Comparison of ENCODE assay signal across 30 mouse cellular contexts in the genomic region with DNA sequence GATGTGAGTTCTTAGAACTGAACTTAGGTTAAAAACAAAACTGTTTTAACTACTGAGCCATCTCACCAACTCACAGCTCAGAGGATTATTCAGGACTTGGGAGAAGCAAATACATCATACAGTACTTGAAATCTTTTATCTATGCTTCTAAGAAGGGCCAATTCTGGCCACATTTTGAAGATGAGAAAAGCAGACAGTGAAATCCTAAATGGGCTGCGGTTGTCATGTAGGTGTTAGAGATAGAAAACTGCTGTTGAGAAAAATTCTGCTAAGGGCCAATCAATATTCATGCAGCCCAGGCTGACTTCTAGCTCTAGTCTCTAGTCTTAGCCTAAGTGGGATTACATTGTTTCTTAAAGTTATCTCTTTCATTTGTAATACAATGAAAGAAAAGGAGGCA. TPM values are rescaled to one million over a fixed set of nuclear protein-coding genes. Genes with fewer than 3 reads are reported as not detected.
DNase-seq lines count a peak whose midpoint lies in the region; ATAC-seq and TF ChIP-seq lines count a peak whose summit lies in the region.
"Had no signal": no experiment of that assay in that cellular context is flagged by ENCODE, and none has a peak within 500 bp of the region (broad histone marks: within the 10 kb centered on the region; RNA-seq: fewer than 3 reads in every experiment).

No protein-coding gene starts in this region.

- 0 out of 2 replicates have a peak, but pooled peaks cover 3% of the 10 kb centered on the region for H3K36me3 ChIP-seq in lung, embryonic 14.5 days (ENCODE audit: insufficient read depth)
- H3K36me3 ChIP-seq in lung, embryonic 16.5 days (ENCODE audit: control insufficient read depth, insufficient read depth, low read length), result peaks cover 4% of the 10 kb centered on the region; the same call in 1 of the 2 replicates
- H3K36me3 ChIP-seq in liver, postnatal 0 days (replicated peaks; ENCODE audit: insufficient read depth, low read length), result no peaks in the 10 kb centered on the region; the same call in 1 of the 2 replicates

- 32% methylated on average over 1 of the region's 1 CpGs for WGBS in lung, embryonic 14.5 days
- 32% methylated on average over 1 of the region's 1 CpGs for WGBS in lung, embryonic 16.5 days
- WGBS in liver, postnatal 0 days (ENCODE audit: insufficient replicate concordance), result 85% methylated on average over 1 of the region's 1 CpGs

- peaks cover 4% of the 10 kb centered on the region; the same call in 1 of the 2 replicates for H3K4me1 ChIP-seq in lung, embryonic 14.5 days (ENCODE audit: insufficient read depth)
- peaks cover 4% of the 10 kb centered on the region; the same call in 1 of the 2 replicates for H3K4me1 ChIP-seq in lung, embryonic 16.5 days (replicated peaks; ENCODE audit: control insufficient read depth, insufficient read depth, low read length)
- no peaks in the 10 kb centered on the region for H3K4me1 ChIP-seq in brown adipose tissue, adult 24 weeks (ENCODE audit: control insufficient read depth, insufficient read depth, insufficient read length, low read length)
- no peaks in the 10 kb centered on the region for H3K4me1 ChIP-seq in liver, postnatal 0 days (ENCODE audit: insufficient read depth)
- H3K4me1 ChIP-seq: embryonic facial prominence, embryonic 15.5 days; forebrain, embryonic 10.5 days; forebrain, embryonic 12.5 days had no signal

- no peaks in the 10 kb centered on the region for H3K9me3 ChIP-seq in lung, embryonic 14.5 days (ENCODE audit: low read depth, low read length)
- no peaks in the 10 kb centered on the region for H3K9me3 ChIP-seq in lung, embryonic 16.5 days (ENCODE audit: control insufficient read depth, low read length)
- no peaks in the 10 kb centered on the region for H3K9me3 ChIP-seq in liver, postnatal 0 days (ENCODE audit: low read length)
- H3K9me3 ChIP-seq: embryonic facial prominence, embryonic 13.5 days; embryonic facial prominence, embryonic 15.5 days; forebrain, embryonic 10.5 days; forebrain, embryonic 12.5 days; G1E had no signal

- peak; percentile 78; the same call in 1 of the 2 replicates for ATAC-seq in lung, embryonic 14.5 days (ENCODE audit: insufficient read depth)
- ATAC-seq in lung, embryonic 16.5 days (ENCODE audit: low read depth), result peak; percentile 54; the same call in 1 of the 2 replicates
- ATAC-seq in liver, postnatal 0 days, result no peak
- ATAC-seq: CD4-positive, CD25-positive, alpha-beta regulatory T cell, adult 4 months; forebrain, embryonic 14.5 days; forebrain, embryonic 16.5 days; Patski had no signal

- TF ChIP-seq EP300 in liver, postnatal 0 days (IDR thresholded peaks at IDR 0.05; ENCODE audit: low read depth), result no peak

- peak; percentile 91 for DNase-seq in lung, embryonic 14.5 days
- no peak for DNase-seq in lung, postnatal 14 days
- no peak for DNase-seq in lung, adult 18-20 months
- DNase-seq in lung, postnatal 25 days (ENCODE audit: low spot score), result peak; percentile 33
- no peak for DNase-seq in liver, postnatal 0 days
- DNase-seq in thymus, postnatal 10 days (ENCODE audit: low spot score in 2 of 2), result no peak
- DNase-seq: adrenal gland, adult 2 months; adrenal gland, postnatal 10 days; adrenal gland, postnatal 25 days; B cell, adult 2 months; cerebellum, adult 11 months; cerebellum, adult 18-20 months; cerebellum, adult 8-10 months; cerebellum, adult 9-11 months; cerebellum, postnatal 14 days; cerebellum, postnatal 36 days; embryo, embryonic 11 days had no signal

- no peak overlapping the region for H3K27ac ChIP-seq in lung, embryonic 14.5 days (ENCODE audit: low read depth)
- H3K27ac ChIP-seq in lung, embryonic 16.5 days (ENCODE audit: low read length), result no peak overlapping the region
- peak overlapping the region; percentile 11; the same call in 1 of the 2 replicates for H3K27ac ChIP-seq in brown adipose tissue, adult 24 weeks (replicated peaks; ENCODE audit: low read depth, low read length)
- no peak overlapping the region for H3K27ac ChIP-seq in liver, postnatal 0 days (ENCODE audit: low read depth)
- H3K27ac ChIP-seq: embryonic facial prominence, embryonic 13.5 days; embryonic facial prominence, embryonic 15.5 days; forebrain, embryonic 10.5 days; forebrain, embryonic 12.5 days had no signal

- peak overlapping the region; percentile 10; the same call in 1 of the 2 replicates for H3K4me2 ChIP-seq in lung, embryonic 14.5 days
- H3K4me2 ChIP-seq in lung, embryonic 16.5 days (ENCODE audit: low read depth, low read length), result no peak overlapping the region
- no peak overlapping the region for H3K4me2 ChIP-seq in liver, postnatal 0 days (ENCODE audit: low read depth, low read length)
- H3K4me2 ChIP-seq: embryonic facial prominence, embryonic 13.5 days; embryonic facial prominence, embryonic 15.5 days; forebrain, embryonic 12.5 days had no signal

- H3K27me3 ChIP-seq in lung, embryonic 14.5 days (ENCODE audit: insufficient read depth, low read length), result no peaks in the 10 kb centered on the region
- no peaks in the 10 kb centered on the region for H3K27me3 ChIP-seq in lung, embryonic 16.5 days (ENCODE audit: control insufficient read depth, insufficient read depth, low read depth, low read length)
- no peaks in the 10 kb centered on the region for H3K27me3 ChIP-seq in liver, postnatal 0 days (ENCODE audit: insufficient read depth, low read length)
- H3K27me3 ChIP-seq: CH12.LX; embryonic facial prominence, embryonic 13.5 days; embryonic facial prominence, embryonic 15.5 days; forebrain, embryonic 12.5 days; Patski had no signal

- H3K4me3 ChIP-seq in lung, embryonic 14.5 days (ENCODE audit: low read depth, low read length), result no peak overlapping the region
- H3K4me3 ChIP-seq in lung, embryonic 16.5 days (ENCODE audit: low read length), result no peak overlapping the region
- H3K4me3 ChIP-seq in brown adipose tissue, adult 24 weeks (ENCODE audit: insufficient read depth, low read depth, low read length), result no peak overlapping the region
- H3K4me3 ChIP-seq in liver, postnatal 0 days (ENCODE audit: low read depth, low read length), result no peak overlapping the region
- H3K4me3 ChIP-seq: embryonic facial prominence, embryonic 13.5 days; embryonic facial prominence, embryonic 15.5 days; erythroblast, embryonic 14.5 days; forebrain, embryonic 10.5 days; forebrain, embryonic 12.5 days had no signal

- TF ChIP-seq CTCF in lung, embryonic 14.5 days (IDR thresholded peaks at IDR 0.05; ENCODE audit: low read depth), result no peak
- TF ChIP-seq CTCF in liver, postnatal 0 days (IDR thresholded peaks at IDR 0.05; ENCODE audit: low read depth), result no peak

- no peak overlapping the region for H3K9ac ChIP-seq in lung, embryonic 14.5 days
- H3K9ac ChIP-seq in lung, embryonic 16.5 days (ENCODE audit: low read length), result no peak overlapping the region
- no peak overlapping the region for H3K9ac ChIP-seq in liver, postnatal 0 days (replicated peaks)
- H3K9ac ChIP-seq: embryonic facial prominence, embryonic 13.5 days; embryonic facial prominence, embryonic 15.5 days; forebrain, embryonic 12.5 days had no signal

RNA-seq across cellular contexts. Expression of a gene that starts 26.9 kb away (rescaled TPM):
- 14.3 and 15.1 TPM in 2 replicates for polyA plus RNA-seq in lung, embryonic 14.5 days (2014; fragmentation: Nextera tagmentation; extraction: Ambion mirVana)
- 11.1 and 14.2 TPM in 2 replicates for polyA plus RNA-seq in lung, embryonic 16.5 days (2015; fragmentation: Nextera tagmentation; extraction: Ambion mirVana)
- 9.4 and 10.9 TPM in 2 replicates for polyA plus RNA-seq in brown adipose tissue, adult 24 weeks (2012; ENCODE audit: insufficient read depth, insufficient read length, missing spikeins)
- 3.7 and 4.0 TPM in 2 replicates for polyA plus RNA-seq in liver, postnatal 0 days (2015; fragmentation: Nextera tagmentation; extraction: Ambion mirVana)

RNA-seq across cellular contexts. Expression of a gene that starts 41.5 kb away (rescaled TPM):
- polyA plus RNA-seq in lung, embryonic 14.5 days (2014; fragmentation: Nextera tagmentation; extraction: Ambion mirVana), result 41.4 and 42.4 TPM in 2 replicates
- polyA plus RNA-seq in lung, embryonic 16.5 days (2015; fragmentation: Nextera tagmentation; extraction: Ambion mirVana), result 41.1 and 43.2 TPM in 2 replicates
- 20.7 and 25.1 TPM in 2 replicates for polyA plus RNA-seq in brown adipose tissue, adult 24 weeks (2012; ENCODE audit: insufficient read depth, insufficient read length, missing spikeins)
- polyA plus RNA-seq in liver, postnatal 0 days (2015; fragmentation: Nextera tagmentation; extraction: Ambion mirVana), result 11.5 and 12.3 TPM in 2 replicates

Comparison
In these comparisons a context has a peak if more than half of its experiments do, and no peak if none do; other contexts are left out.
1. DNase-seq: peak in lung, embryonic 14.5 days (single experiment) and lung, postnatal 25 days (single experiment); none in lung, postnatal 14 days (single experiment), lung, adult 18-20 months (0 of 2), liver, postnatal 0 days (single experiment) and thymus, postnatal 10 days (0 of 2).